Mouse (Mus musculus) heart, postnatal 14 days (tissue): ENCODE measurements around the gene Mif. TPM values are rescaled to one million over a fixed set of nuclear protein-coding genes. Genes with fewer than 3 reads are reported as not detected.
A peak's percentile ranks its signal among the peaks of the same experiment; 100 is the strongest.
"Not testable (repeated sequence)": the region's sequence is repeated elsewhere in the genome, so short reads cannot be mapped to it uniquely, and the experiment has no call there.

Experiments
- DNase-seq, 2 experiments: peaks; one replicate each; pipeline ENCODE4 v3.0.0; 2021 to 2022
- intact Hi-C: fragments of 180-260 bp; cut with DNase I; formaldehyde crosslinking; loops from one replicate; pipeline ENCODE4 v1.15.1; 2025
- long read RNA-seq, 2 experiments: library from polyadenylated mRNA; stranded (forward); transcript quantifications; one replicate each; pipeline ENCODE4 v2.0.0; 2021
- total RNA-seq, 2 experiments: library from RNA; stranded (reverse); gene quantifications; 2 replicates each; pipeline ENCODE4 v1.2.3; 2021

Mif gene
- 100 to 1,000 TPM; 215 to 220 TPM for total RNA-seq
- long read RNA-seq, experiment 1, transcript Mif-201 (3 exons, 544 nt): major isoform, 111 of 114 reads
- long read RNA-seq, experiment 1, partial matches to known transcripts: 0 of 114 reads
- long read RNA-seq, experiment 1, other reads (novel, unspliced or antisense): 1 of 114 reads
- long read RNA-seq, experiment 2, transcript Mif-201 (3 exons, 544 nt): major isoform, 129 of 131 reads
- long read RNA-seq, experiment 2, partial matches to known transcripts: 1 of 131 reads
- long read RNA-seq, experiment 2, other reads (novel, unspliced or antisense): 0 of 131 reads

- intact Hi-C loops: loop anchor here (5.0 kb wide), 1 partner anchor 223 kb away; no protein-coding TSS in a partner anchor
Observed at GRCm38 (mm10) chr10:75859786-75860470, at the start of gene Mif. Gene Mif, minus strand, starts transcription at chr10:75860240.

GRCm38 (mm10) chr10:75906882-75907281 lies 46.8 kb upstream of the Mif start:
- DNase-seq: no peak
- intact Hi-C loops: no loop called here

More at GRCm38 (mm10) chr10:75859786-75860470, at the start of gene Mif:
- peak; percentile 84 to 92 for DNase-seq

- intact Hi-C loops: no loop called here
- peak in 1 of 2 experiments; percentile 30 for DNase-seq
Observed at GRCm38 (mm10) chr10:75904391-75904790, 44.4 kb upstream of the Mif start.

GRCm38 (mm10) chr10:75898846-75899245 lies 38.8 kb upstream of the Mif start:
- peak; percentile 60 to 66 for DNase-seq
- intact Hi-C loops: no loop called here

- intact Hi-C loops: no loop called here
- no peak for DNase-seq
Observed at GRCm38 (mm10) chr10:75898039-75898564, 38.1 kb upstream of the Mif start.

GRCm38 (mm10) chr10:75897373-75897772 lies 37.3 kb upstream of the Mif start:
- intact Hi-C loops: loop anchor here (1.0 kb wide), 1 partner anchor 54 kb away; no protein-coding TSS in a partner anchor
- DNase-seq: peak; percentile 74 to 79

- no peak for DNase-seq
- intact Hi-C loops: no loop called here
Observed at GRCm38 (mm10) chr10:75896208-75896607, 36.2 kb upstream of the Mif start.

- intact Hi-C loops: no loop called here
- no peak for DNase-seq
Observed at GRCm38 (mm10) chr10:75895730-75896129, 35.7 kb upstream of the Mif start.

GRCm38 (mm10) chr10:75894601-75895000 lies 34.6 kb upstream of the Mif start:
- DNase-seq: no peak
- intact Hi-C loops: no loop called here

- DNase-seq: peak; percentile 82 to 88
- intact Hi-C loops: no loop called here
Observed at GRCm38 (mm10) chr10:75893089-75893750, 33.2 kb upstream of the Mif start, which contains the start of gene Derl3. Gene Derl3, plus strand, starts transcription at chr10:75893413.

- intact Hi-C loops: loop anchor here (10.0 kb wide), 1 partner anchor 145 kb away; the partner anchor contains the start of gene Zfp280b
- peak; percentile 22 to 29 for DNase-seq
Observed at GRCm38 (mm10) chr10:75889406-75890153, 29.5 kb upstream of the Mif start.

GRCm38 (mm10) chr10:75887504-75887903 lies 27.5 kb upstream of the Mif start:
- intact Hi-C loops: loop anchor here (10.0 kb wide), 1 partner anchor 147 kb away; the partner anchor contains the start of gene Zfp280b
- DNase-seq: not testable (repeated sequence)

GRCm38 (mm10) chr10:75884742-75885141 lies 24.7 kb upstream of the Mif start:
- no peak for DNase-seq
- intact Hi-C loops: loop anchor here (10.0 kb wide), 1 partner anchor 150 kb away; the partner anchor contains the start of gene Zfp280b

GRCm38 (mm10) chr10:75883232-75883552 lies 23.2 kb upstream of the Mif start:
- DNase-seq: peak; percentile 75 to 87
- intact Hi-C loops: loop anchor here (1.0 to 10.0 kb wide), 2 partner anchors 68 to 152 kb away; partner anchors contain the start of gene Zfp280b

- intact Hi-C loops: loop anchor here (1.0 to 10.0 kb wide), 2 partner anchors 69 to 152 kb away; partner anchors contain the start of gene Zfp280b
Observed at GRCm38 (mm10) chr10:75882433-75883231, 22.6 kb upstream of the Mif start.

GRCm38 (mm10) chr10:75881578-75882432 lies 21.8 kb upstream of the Mif start:
- no peak for DNase-seq
- intact Hi-C loops: loop anchor here (10.0 kb wide), 1 partner anchor 153 kb away; the partner anchor contains the start of gene Zfp280b

More at GRCm38 (mm10) chr10:75882433-75883231, 22.6 kb upstream of the Mif start:
- no peak for DNase-seq

- intact Hi-C loops: loop anchor here (10.0 kb wide), 1 partner anchor 154 kb away; the partner anchor contains the start of gene Zfp280b
- no peak for DNase-seq
Observed at GRCm38 (mm10) chr10:75880771-75881577, 20.9 kb upstream of the Mif start.
